Mouse (Mus musculus) heart, postnatal 25 days (tissue): ENCODE measurements around the gene Snx9. TPM values are rescaled to one million over a fixed set of nuclear protein-coding genes. Genes with fewer than 3 reads are reported as not detected.
A peak's percentile ranks its signal among the peaks of the same experiment; 100 is the strongest.

Experiments used
- DNase-seq: peaks from one replicate; pipeline ENCODE4 v3.0.0; 2022; ENCODE audit warnings: low spot score
- intact Hi-C: fragments of 180-260 bp; cut with DNase I; formaldehyde crosslinking; loops from one replicate; pipeline ENCODE4 v1.15.1; 2025
- total RNA-seq, 2 experiments: library from RNA; stranded (reverse); gene quantifications; 2 replicates each; pipeline ENCODE4 v1.2.3; 2021

Snx9 gene
- total RNA-seq, 2 experiments from 2014 or later: 30.9 to 33.2 TPM

- DNase-seq: no peak
- intact Hi-C loops: loop anchor here (10.0 kb wide), 1 partner anchor 464 kb away; no protein-coding TSS in a partner anchor
Measured at GRCm38 (mm10) chr17:5899251-5899650, 58.1 kb downstream of the Snx9 start.

GRCm38 (mm10) chr17:5901381-5901780 is 60.3 kb downstream of the Snx9 start:
- no peak for DNase-seq
- intact Hi-C loops: no loop called here

GRCm38 (mm10) chr17:5903630-5904301 is 62.6 kb downstream of the Snx9 start:
- intact Hi-C loops: no loop called here
- DNase-seq: no peak

GRCm38 (mm10) chr17:5909681-5910080 is 68.6 kb downstream of the Snx9 start:
- DNase-seq: no peak
- intact Hi-C loops: no loop called here

- DNase-seq: no peak
- intact Hi-C loops: no loop called here
Measured at GRCm38 (mm10) chr17:5911591-5911990, 70.5 kb downstream of the Snx9 start.

GRCm38 (mm10) chr17:5912797-5913196 is 71.7 kb downstream of the Snx9 start:
- no peak for DNase-seq
- intact Hi-C loops: no loop called here

- intact Hi-C loops: no loop called here
- DNase-seq: no peak
Measured at GRCm38 (mm10) chr17:5914217-5914616, 73.1 kb downstream of the Snx9 start.

- intact Hi-C loops: loop anchor here (10.0 kb wide), 1 partner anchor 477 kb away; the partner anchor contains the start of gene Tmem242
- no peak for DNase-seq
Measured at GRCm38 (mm10) chr17:5921954-5922353, 80.8 kb downstream of the Snx9 start.

- intact Hi-C loops: loop anchor here (10.0 kb wide), 1 partner anchor 478 kb away; the partner anchor contains the start of gene Tmem242
- no peak for DNase-seq
Measured at GRCm38 (mm10) chr17:5923281-5923680, 82.2 kb downstream of the Snx9 start.

GRCm38 (mm10) chr17:5924238-5924637 is 83.1 kb downstream of the Snx9 start:
- intact Hi-C loops: loop anchor here (10.0 kb wide), 1 partner anchor 479 kb away; the partner anchor contains the start of gene Tmem242
- no peak for DNase-seq

GRCm38 (mm10) chr17:5926710-5927109 is 85.6 kb downstream of the Snx9 start:
- no peak for DNase-seq
- intact Hi-C loops: loop anchor here (10.0 kb wide), 1 partner anchor 482 kb away; the partner anchor contains the start of gene Tmem242

- no peak for DNase-seq
- intact Hi-C loops: loop anchor here (10.0 kb wide), 1 partner anchor 484 kb away; the partner anchor contains the start of gene Tmem242
Measured at GRCm38 (mm10) chr17:5929031-5929430, 87.9 kb downstream of the Snx9 start.

- no peak for DNase-seq
Measured at GRCm38 (mm10) chr17:5932161-5932560, 91.0 kb downstream of the Snx9 start.

GRCm38 (mm10) chr17:5934554-5935324 is 93.6 kb downstream of the Snx9 start:
- intact Hi-C loops: no loop called here

More at GRCm38 (mm10) chr17:5932161-5932560, 91.0 kb downstream of the Snx9 start:
- intact Hi-C loops: no loop called here

GRCm38 (mm10) chr17:5935680-5936079 is 94.6 kb downstream of the Snx9 start:
- DNase-seq: no peak
- intact Hi-C loops: no loop called here

More at GRCm38 (mm10) chr17:5934554-5935324, 93.6 kb downstream of the Snx9 start:
- DNase-seq: peak; percentile 44

- intact Hi-C loops: no loop called here
- DNase-seq: no peak
Measured at GRCm38 (mm10) chr17:5936276-5936675, 95.1 kb downstream of the Snx9 start.

GRCm38 (mm10) chr17:5937441-5937840 is 96.3 kb downstream of the Snx9 start:
- DNase-seq: no peak
- intact Hi-C loops: no loop called here

- intact Hi-C loops: loop anchor here (2.0 kb wide), 1 partner anchor 43 kb away; no protein-coding TSS in a partner anchor
- DNase-seq: no peak
Measured at GRCm38 (mm10) chr17:5939871-5940270, 98.7 kb downstream of the Snx9 start.

- DNase-seq: peak; percentile 71
- intact Hi-C loops: loop anchor here (1.0 to 2.0 kb wide), 2 partner anchors 42 to 79 kb away; no protein-coding TSS in a partner anchor
Measured at GRCm38 (mm10) chr17:5940792-5941191, 99.7 kb downstream of the Snx9 start.

- DNase-seq: peak; percentile 30
- intact Hi-C loops: loop anchor here (1.0 to 2.0 kb wide), 2 partner anchors 41 to 78 kb away; no protein-coding TSS in a partner anchor
Measured at GRCm38 (mm10) chr17:5941230-5942043, 100.3 kb downstream of the Snx9 start, which contains the start of gene Synj2. TSS of gene Synj2 (plus strand) at chr17:5941280.
